Mouse (Mus musculus) liver, embryonic 13.5 days (tissue): ENCODE measurements around the gene Sult1c2. TPM values are rescaled to one million over a fixed set of nuclear protein-coding genes. Genes with fewer than 3 reads are reported as not detected.
"Not testable (repeated sequence)": the region's sequence is repeated elsewhere in the genome, so short reads cannot be mapped to it uniquely, and the experiment has no call there.

Experiments
- ATAC-seq: fragments of 200-750 bp; cut with Nextera tagmentation; 2 replicates; pipeline ENCODE4 v1.8.0; 2017; ENCODE audit warnings: low read depth, mild to moderate bottlenecking, moderate number of reproducible peaks, moderate library complexity
- DNase-seq: peaks from one replicate; pipeline ENCODE4 v3.0.0; 2022
- H3K27ac ChIP-seq: fragments of 300-500 bp; sonication (generic); 2 replicates; pipeline ENCODE4 v1.5.1; 2015; ENCODE audit warnings: moderate library complexity, mild to moderate bottlenecking, inconsistent platforms
- H3K27me3 ChIP-seq: fragments of 300-500 bp; sonication (generic); 2 replicates; pipeline ENCODE4 v1.6.1; 2015; ENCODE audit warnings: mild to moderate bottlenecking, inconsistent platforms
- H3K36me3 ChIP-seq: fragments of 300-500 bp; sonication (generic); 2 replicates; pipeline ENCODE4 v1.6.1; 2015; ENCODE audit warnings: mild to moderate bottlenecking, inconsistent platforms
- H3K4me1 ChIP-seq: fragments of 300-500 bp; sonication (generic); replicated peaks from 2 replicates; pipeline ENCODE4 v1.6.1; 2015; ENCODE audit warnings: inconsistent platforms
- H3K4me2 ChIP-seq: fragments of 300-500 bp; sonication (generic); 2 replicates; pipeline ENCODE4 v1.6.1; 2015; ENCODE audit warnings: inconsistent platforms, mild to moderate bottlenecking, moderate library complexity
- H3K4me3 ChIP-seq: fragments of 300-500 bp; sonication (generic); replicated peaks from 2 replicates; pipeline ENCODE4 v1.5.1; 2015; ENCODE audit warnings: mild to moderate bottlenecking, inconsistent platforms
- H3K9ac ChIP-seq: fragments of 300-500 bp; sonication (generic); 2 replicates; pipeline ENCODE4 v1.6.1; 2015; ENCODE audit warnings: mild to moderate bottlenecking, inconsistent platforms
- H3K9me3 ChIP-seq: fragments of 300-500 bp; sonication (generic); replicated peaks from 2 replicates; pipeline ENCODE4 v1.6.1; 2016; ENCODE audit warnings: inconsistent platforms
- WGBS: fragments of 180-500 bp; shearing (Covaris S2); methylation state at CpG from one replicate; pipeline ENCODE4 v1.1.7; 2015; ENCODE audit not compliant: insufficient replicate concordance; 5-methylcytosine and 5-hydroxymethylcytosine counted together
- polyA plus RNA-seq: library from polyadenylated mRNA; unstranded; fragments of >200 nt; fragmentation: Nextera tagmentation; extraction: Ambion mirVana; gene quantifications from 2 replicates; pipeline ENCODE4 v1.2.1, GENCODE M21; 2015

Sult1c2 gene
- not detected in 2 replicates for polyA plus RNA-seq

DNA sequence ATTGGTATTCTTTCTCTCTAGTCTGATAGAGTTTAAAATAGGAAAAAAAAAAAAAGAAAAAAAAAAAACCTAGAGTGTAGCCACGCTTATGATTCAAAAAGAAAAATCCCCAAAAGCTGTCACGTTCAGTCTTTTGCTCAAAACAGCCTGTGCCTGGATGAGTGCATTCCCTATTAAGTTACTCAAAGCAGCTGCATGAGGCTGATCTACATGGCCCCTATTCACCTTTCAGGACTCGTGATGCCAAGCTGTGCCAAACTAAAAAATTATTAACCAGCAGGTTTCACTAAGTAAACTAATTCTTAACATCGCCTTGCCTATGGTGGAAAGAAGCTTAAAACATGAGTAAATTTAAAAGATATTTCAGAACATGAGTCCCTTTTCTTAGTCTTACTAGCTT lies at the start of gene Sult1c2:
TSS of gene Sult1c2 (minus strand) at position 134 of the 400 bp plus-strand sequence.
- ATAC-seq (no peak), DNase-seq (no peak)

DNA sequence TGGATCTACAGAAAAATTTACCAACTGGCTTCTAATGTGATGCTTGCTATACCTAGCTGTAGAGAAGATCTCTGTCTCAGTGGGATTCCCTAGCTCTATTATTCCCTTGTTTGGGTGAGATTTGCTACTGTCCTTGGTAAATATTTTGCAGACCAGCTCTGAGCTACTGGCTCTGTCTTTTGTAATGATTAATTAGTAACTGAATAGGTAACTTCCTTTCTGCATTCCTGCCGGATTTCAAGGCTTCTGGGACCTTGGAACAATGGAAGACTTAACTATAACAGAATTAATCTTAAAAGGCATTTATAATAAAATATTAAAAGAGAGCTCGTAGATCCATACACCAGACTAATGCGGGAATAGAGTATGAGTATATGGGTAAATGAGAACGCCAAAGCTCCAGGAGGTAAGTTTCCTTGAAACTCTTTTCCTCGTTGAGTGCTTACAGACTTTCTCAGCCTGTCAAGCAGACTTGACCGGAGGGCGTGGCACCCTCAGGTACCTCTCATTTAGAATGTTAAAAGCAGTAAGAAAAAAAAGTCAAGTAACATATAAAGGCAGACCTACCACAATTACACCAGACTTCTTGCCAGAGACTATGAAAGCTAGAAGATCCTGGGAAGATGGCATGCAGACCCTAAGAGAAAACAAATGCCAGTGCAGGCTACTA lies 33.0 kb upstream of the Sult1c2 start:
- 61% methylated on average over 7 of the region's 7 CpGs for WGBS
- not testable (repeated sequence) for H3K9me3 ChIP-seq, H3K4me1 ChIP-seq, ATAC-seq, H3K4me3 ChIP-seq, H3K27ac ChIP-seq, H3K4me2 ChIP-seq, H3K9ac ChIP-seq, H3K27me3 ChIP-seq, H3K36me3 ChIP-seq, DNase-seq

More for the DNA sequence above, at the start of gene Sult1c2:
- H3K4me2 ChIP-seq, result no peak within 1 kb of the TSS
- no peak within 1 kb of the TSS for H3K4me3 ChIP-seq
- H3K27me3 ChIP-seq, result no peaks in the 10 kb centered on the region
- no peak within 1 kb of the TSS for H3K27ac ChIP-seq
- no peak within 1 kb of the TSS for H3K9ac ChIP-seq
- WGBS, result 57% methylated on average over 4 of the region's 4 CpGs
- H3K9me3 ChIP-seq, result no peaks in the 10 kb centered on the region; the same call in 1 of the 2 replicates
- H3K36me3 ChIP-seq, result no peaks in the 10 kb centered on the region
- H3K4me1 ChIP-seq, result no peaks in the 10 kb centered on the region

- H3K4me1 ChIP-seq, result no peaks in the 10 kb centered on the region
- no peak overlapping the region for H3K9ac ChIP-seq
- no peak overlapping the region for H3K27ac ChIP-seq
- DNase-seq (no peak), ATAC-seq (no peak)
- H3K9me3 ChIP-seq, result no peaks in the 10 kb centered on the region
- WGBS, result 55% methylated on average over 2 of the region's 2 CpGs
- H3K4me2 ChIP-seq, result no peak overlapping the region
- H3K36me3 ChIP-seq, result no peaks in the 10 kb centered on the region
- no peak overlapping the region for H3K4me3 ChIP-seq
- H3K27me3 ChIP-seq, result no peaks in the 10 kb centered on the region
Observed at GRCm38 (mm10) chr17:53874433-53874832, 28.3 kb upstream of the Sult1c2 start.

DNA sequence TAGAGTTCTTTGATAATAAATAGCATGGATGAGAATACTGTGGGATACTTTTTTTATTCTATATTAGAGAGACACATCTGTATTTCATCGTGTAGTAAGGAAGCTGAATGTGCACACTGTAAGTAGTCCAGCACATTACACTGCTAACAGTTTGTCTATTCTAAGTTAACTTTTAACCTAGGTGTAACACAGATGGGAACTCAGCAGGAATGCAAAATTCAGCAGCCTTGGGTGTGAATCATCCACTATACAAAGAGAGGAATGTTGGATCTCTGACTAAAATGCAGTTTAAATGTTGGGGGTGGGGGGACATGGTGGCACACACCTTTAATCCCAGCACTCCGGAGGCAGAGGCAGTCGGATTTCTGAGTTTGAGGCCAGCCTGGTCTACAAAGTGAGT lies 26.1 kb upstream of the Sult1c2 start:
- 56% methylated on average over 3 of the region's 3 CpGs for WGBS
- no peak for DNase-seq
- ATAC-seq, result no peak

DNA sequence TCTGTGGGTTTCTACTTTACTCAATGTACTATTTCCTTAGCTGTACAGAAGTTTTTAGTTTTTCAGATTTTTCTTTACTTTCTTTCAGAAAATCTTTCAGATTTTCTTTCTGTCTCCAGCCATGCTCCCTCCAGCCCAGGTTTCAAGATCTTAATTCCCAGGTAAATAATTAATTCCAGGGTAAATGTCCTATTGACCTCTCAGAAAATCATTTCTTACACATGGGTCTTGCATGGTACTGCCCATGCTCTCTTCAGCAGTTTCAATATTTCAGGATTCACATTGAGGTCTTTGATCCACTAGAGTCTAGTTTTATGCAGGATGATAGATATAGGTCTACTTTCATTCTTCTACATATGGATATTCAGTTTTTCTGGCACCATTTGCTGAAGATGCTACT lies 23.8 kb upstream of the Sult1c2 start:
- Histone ChIP-seq H3K4me2 (no peak overlapping the region), H3K4me1 (no peaks in the 10 kb centered on the region), H3K27ac (no peak overlapping the region), H3K9me3 (no peaks in the 10 kb centered on the region), H3K9ac (no peak overlapping the region), H3K36me3 (no peaks in the 10 kb centered on the region), H3K27me3 (no peaks in the 10 kb centered on the region), H3K4me3 (no peak overlapping the region)
- no peak for ATAC-seq
- DNase-seq, result no peak

More for the DNA sequence above, 26.1 kb upstream of the Sult1c2 start:
- Histone ChIP-seq H3K4me1 (no peaks in the 10 kb centered on the region), H3K36me3 (no peaks in the 10 kb centered on the region), H3K9me3 (no peaks in the 10 kb centered on the region), H3K27me3 (no peaks in the 10 kb centered on the region), H3K9ac (no peak overlapping the region), H3K4me2 (no peak overlapping the region), H3K4me3 (no peak overlapping the region), H3K27ac (no peak overlapping the region)

DNA sequence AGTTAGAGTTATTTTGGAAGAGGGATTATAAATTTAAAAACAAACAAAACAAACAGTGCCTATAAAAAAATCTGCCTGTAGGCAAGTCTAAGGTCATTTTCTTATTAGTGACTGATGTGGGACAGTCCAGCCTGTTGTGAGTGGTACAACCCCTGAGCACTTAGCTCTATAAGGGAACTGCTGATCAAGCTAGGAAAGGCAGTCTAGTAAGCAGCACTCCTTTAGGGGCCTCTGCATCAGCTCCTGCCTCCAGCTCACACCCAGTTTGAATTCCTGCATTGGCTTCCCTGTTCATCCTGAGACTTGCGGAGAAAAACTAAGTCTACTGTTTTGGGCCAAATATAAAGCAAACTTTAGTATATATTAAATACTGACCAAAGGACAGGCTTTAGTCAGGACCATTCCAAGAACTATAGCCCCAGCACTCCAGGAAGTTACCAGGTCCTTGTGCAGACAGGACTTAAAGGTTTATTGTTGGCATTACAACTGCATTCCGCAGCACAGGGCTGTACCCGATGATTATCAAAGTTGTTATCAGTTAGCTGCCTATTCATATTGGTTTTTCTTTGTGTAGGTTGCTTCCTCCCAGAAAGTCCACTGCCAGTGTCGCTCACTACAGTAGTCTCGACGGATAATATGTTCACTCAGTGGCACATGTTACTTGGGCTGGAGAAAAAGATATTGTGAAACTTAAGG lies 19.3 kb upstream of the Sult1c2 start:
- no peaks in the 10 kb centered on the region for H3K4me1 ChIP-seq
- H3K9ac ChIP-seq, result no peak overlapping the region
- no peak for ATAC-seq
- H3K4me2 ChIP-seq, result no peak overlapping the region
- DNase-seq, result no peak
- H3K4me3 ChIP-seq, result no peak overlapping the region
- H3K36me3 ChIP-seq, result no peaks in the 10 kb centered on the region
- no peaks in the 10 kb centered on the region for H3K9me3 ChIP-seq
- H3K27me3 ChIP-seq, result no peaks in the 10 kb centered on the region
- H3K27ac ChIP-seq, result no peak overlapping the region
- WGBS, result 64% methylated on average over 6 of the region's 6 CpGs

DNA sequence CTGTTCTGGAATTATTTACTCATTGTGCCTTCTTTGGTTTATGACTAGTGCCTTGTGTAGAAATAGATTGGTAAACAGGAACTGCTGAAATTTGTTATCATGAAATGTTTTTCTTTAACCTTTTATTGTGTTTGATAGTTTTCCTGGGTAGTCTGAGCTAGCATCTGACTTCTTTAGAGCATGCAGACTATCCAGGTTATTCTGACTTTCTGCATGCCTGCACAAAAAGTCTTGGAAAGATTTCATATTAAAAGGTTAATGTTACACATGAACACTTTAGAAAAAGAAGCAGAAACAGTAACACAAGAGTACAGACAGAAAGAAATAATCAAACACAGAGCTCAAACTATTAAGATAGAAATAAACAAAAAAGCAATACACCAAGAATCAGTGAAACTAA lies 14.4 kb upstream of the Sult1c2 start:
- no peaks in the 10 kb centered on the region for H3K9me3 ChIP-seq
- H3K4me3 ChIP-seq, result no peak overlapping the region
- no peak for ATAC-seq
- no peak overlapping the region for H3K4me2 ChIP-seq
- no peak overlapping the region for H3K27ac ChIP-seq
- H3K36me3 ChIP-seq, result no peaks in the 10 kb centered on the region
- DNase-seq, result no peak
- H3K9ac ChIP-seq, result no peak overlapping the region
- H3K4me1 ChIP-seq, result no peaks in the 10 kb centered on the region
- H3K27me3 ChIP-seq, result no peaks in the 10 kb centered on the region

GRCm38 (mm10) chr17:53854992-53855391 lies 8.9 kb upstream of the Sult1c2 start:
- no peaks in the 10 kb centered on the region for H3K27me3 ChIP-seq
- no peak overlapping the region for H3K27ac ChIP-seq
- no peaks in the 10 kb centered on the region for H3K36me3 ChIP-seq
- H3K4me3 ChIP-seq, result no peak overlapping the region
- no peaks in the 10 kb centered on the region for H3K4me1 ChIP-seq
- no peak for ATAC-seq
- H3K9ac ChIP-seq, result no peak overlapping the region
- DNase-seq, result no peak
- H3K9me3 ChIP-seq, result no peaks in the 10 kb centered on the region
- no peak overlapping the region for H3K4me2 ChIP-seq
- 80% methylated on average over 3 of the region's 3 CpGs for WGBS

- no peaks in the 10 kb centered on the region for H3K36me3 ChIP-seq
- H3K4me1 ChIP-seq, result no peaks in the 10 kb centered on the region
- H3K9me3 ChIP-seq, result no peaks in the 10 kb centered on the region; the same call in 1 of the 2 replicates
- WGBS, result 53% methylated on average over 7 of the region's 7 CpGs
- no peak overlapping the region for H3K4me2 ChIP-seq
- H3K27ac ChIP-seq, result no peak overlapping the region
- DNase-seq, result no peak
- H3K27me3 ChIP-seq, result no peaks in the 10 kb centered on the region
- no peak overlapping the region for H3K4me3 ChIP-seq
- no peak overlapping the region for H3K9ac ChIP-seq
- ATAC-seq, result no peak
Observed at GRCm38 (mm10) chr17:53845796-53846195, 343 bp downstream of the Sult1c2 start.

DNA sequence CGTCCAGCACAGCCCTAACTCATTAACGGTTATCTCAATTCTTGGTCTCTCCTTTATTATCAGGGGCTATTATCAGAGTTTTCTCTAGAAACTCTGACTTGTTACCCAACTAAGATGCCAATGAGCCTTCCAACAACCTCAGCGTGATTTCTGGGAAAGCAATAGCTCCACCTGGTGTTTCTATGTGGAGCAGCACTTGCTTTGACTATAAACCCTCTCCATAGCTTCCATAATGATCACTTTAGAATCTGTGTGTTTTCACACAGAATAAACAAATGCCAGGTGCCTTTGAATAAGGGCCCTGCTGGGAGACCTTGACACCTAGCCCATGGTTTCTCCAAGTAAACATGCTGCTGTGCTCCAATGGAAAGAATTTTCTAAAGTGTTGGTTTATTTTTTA lies 12.8 kb downstream of the Sult1c2 start:
- Histone ChIP-seq H3K27me3 (no peaks in the 10 kb centered on the region), H3K9me3 (0 out of 2 replicates have a peak, but pooled peaks cover 3% of the 10 kb centered on the region), H3K4me2 (no peak overlapping the region), H3K27ac (no peak overlapping the region), H3K4me1 (no peaks in the 10 kb centered on the region), H3K36me3 (no peaks in the 10 kb centered on the region), H3K9ac (no peak overlapping the region), H3K4me3 (no peak overlapping the region)
- ATAC-seq (no peak), DNase-seq (no peak)
- 47% methylated on average over 3 of the region's 3 CpGs for WGBS

DNA sequence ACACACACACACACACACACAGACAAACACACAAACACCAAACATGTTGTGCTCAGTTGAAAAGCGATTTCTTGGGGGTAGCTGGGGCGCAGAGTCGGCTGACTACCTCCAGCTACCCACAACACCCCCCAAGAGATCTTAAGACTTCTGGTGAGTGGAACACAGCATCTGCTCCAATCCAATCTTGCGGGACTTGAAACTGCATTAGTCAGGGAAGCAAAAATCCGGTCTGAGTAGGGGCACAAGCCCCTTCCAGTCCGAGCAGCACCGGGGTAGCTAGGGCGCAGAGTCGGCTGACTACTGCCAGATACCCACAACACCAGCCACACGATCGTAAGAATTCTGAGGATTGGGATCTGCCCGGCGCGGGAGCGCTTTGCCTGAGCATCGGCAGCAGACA lies 42.2 kb downstream of the Sult1c2 start:
- 70% methylated on average over 16 of the region's 16 CpGs for WGBS
- not testable (repeated sequence) for H3K36me3 ChIP-seq, H3K9ac ChIP-seq, DNase-seq, ATAC-seq, H3K27ac ChIP-seq, H3K4me2 ChIP-seq, H3K4me1 ChIP-seq, H3K9me3 ChIP-seq, H3K4me3 ChIP-seq, H3K27me3 ChIP-seq

DNA sequence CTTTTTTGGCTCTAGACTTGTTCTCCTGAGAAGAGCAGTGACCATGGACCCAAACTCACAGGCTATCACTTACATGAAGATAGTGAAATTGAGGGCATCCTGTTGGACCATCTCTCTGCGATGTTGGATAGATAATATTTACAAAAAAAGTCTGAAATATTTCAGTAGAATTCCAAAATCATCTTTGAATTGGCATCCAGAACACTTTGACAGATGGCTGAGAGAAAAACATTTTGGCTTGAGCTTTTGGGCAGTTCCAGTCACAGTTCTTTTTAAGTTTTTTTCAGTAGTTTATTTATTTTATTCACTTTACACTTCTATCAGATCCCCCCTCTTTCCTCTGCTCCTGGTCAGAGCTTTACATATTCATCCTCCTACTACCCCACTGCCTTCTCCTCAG lies 62.8 kb downstream of the Sult1c2 start:
- 53% methylated on average over 1 of the region's 1 CpGs for WGBS
- H3K4me3 ChIP-seq, result no peak overlapping the region
- ATAC-seq (no peak), DNase-seq (no peak)
- no peak overlapping the region for H3K9ac ChIP-seq
- H3K9me3 ChIP-seq, result no peaks in the 10 kb centered on the region
- H3K27ac ChIP-seq, result no peak overlapping the region
- no peaks in the 10 kb centered on the region for H3K27me3 ChIP-seq
- H3K4me1 ChIP-seq, result no peaks in the 10 kb centered on the region
- H3K4me2 ChIP-seq, result no peak overlapping the region
- H3K36me3 ChIP-seq, result no peaks in the 10 kb centered on the region
